Mouse (Mus musculus) cortical plate, adult 2 months (tissue): ENCODE measurements around the gene Gpr27.

Experiments used
- CTCF ChIP-seq: fragments of 200-500 bp; IDR thresholded peaks from 2 replicates; pipeline ENCODE4 v1.5.1; 2011; ENCODE audit warnings: mild to moderate bottlenecking, control low read depth, low read length; ENCODE audit not compliant: insufficient read depth; ENCODE audit errors: extremely low read depth
- POLR2A ChIP-seq: fragments of 200-500 bp; IDR thresholded peaks from 2 replicates; pipeline ENCODE4 v1.6.1; 2011; ENCODE audit warnings: mild to moderate bottlenecking, low read length, control low read depth; ENCODE audit not compliant: insufficient read depth; ENCODE audit errors: extremely low read depth

DNA sequence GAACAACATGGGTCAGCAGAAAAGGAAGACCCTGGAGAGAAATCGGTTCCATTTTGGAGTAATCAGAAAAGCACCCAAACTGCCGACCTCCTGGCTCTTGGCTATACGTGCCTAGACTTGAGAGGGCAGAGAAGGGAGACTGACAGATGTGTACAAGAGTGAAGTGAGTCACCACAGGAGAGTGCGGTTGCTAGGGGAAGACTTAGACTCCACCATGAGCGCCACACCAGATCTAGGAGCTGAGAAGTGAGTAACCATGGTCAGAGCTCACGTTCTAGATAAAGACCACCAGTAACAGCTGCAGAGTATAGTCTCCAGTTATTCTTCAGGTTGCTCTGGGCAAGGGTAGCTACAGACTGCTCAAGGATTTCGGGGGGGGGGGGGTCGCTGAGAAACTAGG, 29.2 kb upstream of the Gpr27 start:
- no peak for TF ChIP-seq CTCF
- no peak for TF ChIP-seq POLR2A
